Mouse (Mus musculus): ENCODE results near the gene Prmt9. TPM values are rescaled to one million over a fixed set of nuclear protein-coding genes. Genes with fewer than 3 reads are reported as not detected.

Prmt9 gene
- polyA plus RNA-seq, 1 experiment from 2014 or later = 9.9 TPM

DNA sequence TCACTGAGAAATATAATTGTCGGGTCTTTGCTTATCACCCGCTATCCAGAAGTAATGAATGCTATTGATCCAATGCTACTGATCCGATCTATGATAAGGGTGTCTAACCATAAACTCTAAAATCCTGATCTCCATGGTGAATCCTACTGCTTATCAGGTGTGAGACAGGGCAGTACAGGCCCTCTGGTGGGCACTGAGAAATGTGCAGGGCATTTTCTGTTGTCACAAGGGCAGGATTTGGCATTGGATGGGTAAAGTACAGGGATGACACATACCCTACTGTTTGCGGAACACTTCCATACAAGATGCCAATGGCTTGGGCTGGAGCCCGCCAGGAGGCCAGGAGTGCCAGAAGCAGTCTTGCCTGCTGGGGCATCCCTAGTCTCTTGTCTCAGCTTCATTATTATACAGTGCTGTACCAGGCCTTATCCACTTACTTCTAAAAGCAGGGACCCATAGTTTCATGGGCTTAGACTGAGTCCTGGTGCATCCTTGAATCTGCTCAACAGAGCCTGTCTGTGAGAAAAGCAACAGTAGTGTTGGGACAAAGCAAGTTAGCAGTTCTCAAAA lies 14.1 kb upstream of the Prmt9 start:
- Histone ChIP-seq H3K9ac (0 out of 2 replicates have a peak overlapping the region, but pooled peaks have one; percentile 4), H3K4me1 (replicated peaks) (peaks cover 25% of the 10 kb centered on the region), H3K27me3 (no peaks in the 10 kb centered on the region), H3K9me3 (replicated peaks) (no peaks in the 10 kb centered on the region), H3K36me3 (no peaks in the 10 kb centered on the region), H3K27ac (peak overlapping the region; percentile 44; the same call in 1 of the 2 replicates), H3K4me3 (replicated peaks) (peak overlapping the region; percentile 12; the same call in 1 of the 2 replicates), H3K4me2 (peak overlapping the region; percentile 53)
- ATAC-seq (ENCODE audit: low read depth) = peak; percentile 63
- 39% methylated on average over 5 of the region's 5 CpGs for WGBS (ENCODE audit: insufficient replicate concordance)
- DNase-seq = peak; percentile 34

DNA sequence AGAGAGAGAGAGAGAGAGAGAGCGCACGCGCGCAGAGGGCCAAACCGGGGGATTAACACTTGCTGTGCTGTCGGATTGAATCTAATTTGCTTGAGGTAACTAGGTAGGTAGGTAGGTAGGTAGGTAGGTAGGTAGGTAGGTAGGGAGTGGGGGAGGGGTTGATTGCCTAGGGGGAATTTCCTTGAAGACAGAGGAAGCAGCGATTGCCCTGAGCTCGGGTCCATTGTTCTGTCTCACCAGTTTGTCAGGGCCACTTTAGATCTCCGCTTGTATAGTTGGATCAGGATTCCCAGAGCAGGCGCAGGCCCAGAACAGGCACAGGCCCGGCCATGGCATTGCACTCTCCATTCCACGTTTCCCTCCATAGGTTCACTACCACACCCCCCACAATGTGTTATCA lies 12.4 kb upstream of the Prmt9 start:
- Histone ChIP-seq H3K36me3 (no peaks in the 10 kb centered on the region), H3K27me3 (no peaks in the 10 kb centered on the region), H3K4me1 (replicated peaks) (peaks cover 25% of the 10 kb centered on the region), H3K4me3 (replicated peaks) (no peak overlapping the region), H3K4me2 (no peak overlapping the region), H3K27ac (no peak overlapping the region), H3K9me3 (replicated peaks) (no peaks in the 10 kb centered on the region), H3K9ac (no peak overlapping the region)
- ATAC-seq (ENCODE audit: low read depth) (no peak), DNase-seq (no peak)
- WGBS (ENCODE audit: insufficient replicate concordance) = 79% methylated on average over 12 of the region's 12 CpGs

DNA sequence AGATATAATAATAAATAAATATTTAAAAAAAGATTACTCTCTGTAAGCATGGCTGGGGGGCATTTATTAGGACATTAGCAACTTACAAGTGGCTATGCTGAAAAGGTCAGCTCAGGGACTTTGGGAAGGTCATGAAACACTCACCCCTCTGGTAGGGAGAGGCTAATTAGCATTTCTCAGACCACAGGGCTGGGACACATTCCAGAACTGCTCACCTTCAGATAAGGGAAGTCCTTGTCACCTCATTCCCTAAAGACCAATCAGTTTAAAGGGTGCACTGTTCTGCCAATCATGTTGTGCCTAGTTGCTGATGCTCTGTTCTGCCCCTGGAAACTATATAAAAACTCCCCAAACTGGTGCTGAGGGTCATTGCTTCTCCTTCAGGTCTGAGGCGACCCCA lies 10.9 kb upstream of the Prmt9 start:
- H3K36me3 ChIP-seq = no peaks in the 10 kb centered on the region
- DNase-seq (no peak), ATAC-seq (ENCODE audit: low read depth) (no peak)
- no peak overlapping the region for H3K9ac ChIP-seq
- H3K27ac ChIP-seq = no peak overlapping the region
- H3K4me2 ChIP-seq = no peak overlapping the region
- no peaks in the 10 kb centered on the region for H3K27me3 ChIP-seq
- 80% methylated on average over 1 of the region's 1 CpGs for WGBS (ENCODE audit: insufficient replicate concordance)
- H3K9me3 ChIP-seq (replicated peaks) = no peaks in the 10 kb centered on the region
- no peak overlapping the region for H3K4me3 ChIP-seq (replicated peaks)
- H3K4me1 ChIP-seq (replicated peaks) = peaks cover 27% of the 10 kb centered on the region

DNA sequence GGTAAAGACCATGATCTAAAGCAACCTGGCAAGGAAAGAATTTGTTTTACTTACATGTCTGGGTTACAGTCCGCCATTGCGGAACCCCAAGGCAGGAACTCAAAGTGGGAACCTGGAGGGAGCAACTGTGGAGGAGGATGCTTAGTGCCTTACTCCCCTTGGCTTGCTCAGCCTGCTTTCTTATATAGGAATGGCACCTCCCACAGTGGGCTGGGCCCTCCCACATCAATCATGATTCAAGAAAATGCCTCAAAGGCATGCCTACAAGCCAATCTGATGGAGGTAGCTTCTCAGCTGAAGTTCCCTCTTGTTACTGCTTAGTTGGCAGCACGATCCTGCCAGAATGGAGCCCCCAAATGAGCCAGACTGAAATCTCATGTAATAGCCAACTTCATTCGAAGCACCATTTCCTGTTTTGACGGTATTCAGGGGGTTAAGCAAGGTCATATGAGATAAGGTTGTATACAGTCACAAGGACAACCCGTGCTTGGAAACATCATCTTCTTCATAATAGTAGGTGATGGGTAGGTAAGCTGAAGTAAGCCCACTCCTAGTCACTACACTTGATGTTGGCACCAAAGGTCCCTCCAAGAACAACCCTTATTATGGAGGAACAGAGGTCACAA lies 5.9 kb upstream of the Prmt9 start:
- Histone ChIP-seq H3K27ac (no peak overlapping the region), H3K4me3 (replicated peaks) (no peak overlapping the region), H3K9me3 (replicated peaks) (no peaks in the 10 kb centered on the region), H3K4me2 (no peak overlapping the region), H3K36me3 (no peaks in the 10 kb centered on the region), H3K4me1 (replicated peaks) (peaks cover 24% of the 10 kb centered on the region), H3K27me3 (no peaks in the 10 kb centered on the region), H3K9ac (no peak overlapping the region)
- WGBS (ENCODE audit: insufficient replicate concordance) = 51% methylated on average over 6 of the region's 6 CpGs
- no peak for DNase-seq
- ATAC-seq (ENCODE audit: low read depth) = no peak

DNA sequence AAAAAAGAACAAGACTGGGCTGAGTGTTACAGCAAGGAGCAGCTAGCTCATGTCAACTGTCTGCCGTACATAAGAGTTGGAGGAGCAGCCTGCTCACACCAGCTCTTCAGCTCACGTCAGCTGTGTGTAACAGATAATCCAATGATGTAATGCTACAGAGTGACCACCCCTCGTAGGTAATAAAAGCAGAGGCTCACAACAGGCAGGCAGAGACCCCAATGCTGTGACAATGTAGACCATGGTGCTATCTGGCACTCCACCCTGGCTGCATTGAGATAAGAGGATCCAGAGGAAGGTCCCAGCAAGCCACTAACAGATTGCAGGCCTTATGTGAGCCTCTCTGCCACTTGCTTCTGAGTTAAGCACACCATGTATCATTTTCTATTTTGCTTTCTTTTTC lies 4.8 kb upstream of the Prmt9 start:
- WGBS (ENCODE audit: insufficient replicate concordance) = 20% methylated on average over 3 of the region's 3 CpGs
- DNase-seq (peak; percentile 30), ATAC-seq (ENCODE audit: low read depth) (peak; percentile 54)
- H3K9ac ChIP-seq = no peak overlapping the region
- H3K9me3 ChIP-seq (replicated peaks) = no peaks in the 10 kb centered on the region
- no peak overlapping the region for H3K4me2 ChIP-seq
- no peak overlapping the region for H3K27ac ChIP-seq
- no peak overlapping the region for H3K4me3 ChIP-seq (replicated peaks)
- no peaks in the 10 kb centered on the region for H3K27me3 ChIP-seq
- peaks cover 27% of the 10 kb centered on the region for H3K4me1 ChIP-seq (replicated peaks)
- H3K36me3 ChIP-seq = no peaks in the 10 kb centered on the region

GRCm38 (mm10) chr8:77545616-77546015 lies 3.6 kb upstream of the Prmt9 start:
- H3K9me3 ChIP-seq (replicated peaks) = no peaks in the 10 kb centered on the region
- ATAC-seq (ENCODE audit: low read depth) (no peak), DNase-seq (no peak)
- no peaks in the 10 kb centered on the region for H3K27me3 ChIP-seq
- H3K27ac ChIP-seq = no peak overlapping the region
- H3K4me1 ChIP-seq (replicated peaks) = peaks cover 34% of the 10 kb centered on the region
- H3K4me3 ChIP-seq (replicated peaks) = no peak overlapping the region
- 76% methylated on average over 4 of the region's 4 CpGs for WGBS (ENCODE audit: insufficient replicate concordance)
- H3K4me2 ChIP-seq = no peak overlapping the region
- no peak overlapping the region for H3K9ac ChIP-seq
- H3K36me3 ChIP-seq = no peaks in the 10 kb centered on the region

GRCm38 (mm10) chr8:77549881-77550580 lies 834 bp downstream of the Prmt9 start:
- Histone ChIP-seq H3K9ac (peak overlapping the region; percentile 93), H3K36me3 (peaks cover 32% of the 10 kb centered on the region), H3K4me2 (peak overlapping the region; percentile 80), H3K4me3 (replicated peaks) (peak overlapping the region; percentile 87), H3K4me1 (replicated peaks) (peaks cover 22% of the 10 kb centered on the region), H3K27ac (peak overlapping the region; percentile 80), H3K9me3 (replicated peaks) (no peaks in the 10 kb centered on the region), H3K27me3 (no peaks in the 10 kb centered on the region)
- peak; percentile 21 for ATAC-seq (ENCODE audit: low read depth)
- WGBS (ENCODE audit: insufficient replicate concordance) = 10% methylated on average over 7 of the region's 7 CpGs
- peak; percentile 32 for DNase-seq

GRCm38 (mm10) chr8:77552491-77552890 lies 3.3 kb downstream of the Prmt9 start:
- Histone ChIP-seq H3K27me3 (no peaks in the 10 kb centered on the region), H3K9me3 (replicated peaks) (no peaks in the 10 kb centered on the region), H3K4me1 (replicated peaks) (peaks cover 16% of the 10 kb centered on the region), H3K27ac (no peak overlapping the region), H3K4me2 (no peak overlapping the region), H3K4me3 (replicated peaks) (no peak overlapping the region), H3K36me3 (peaks cover 55% of the 10 kb centered on the region), H3K9ac (no peak overlapping the region)
- WGBS (ENCODE audit: insufficient replicate concordance) = 77% methylated on average over 3 of the region's 3 CpGs
- no peak for ATAC-seq (ENCODE audit: low read depth)
- no peak for DNase-seq

GRCm38 (mm10) chr8:77561441-77561840 lies 12.2 kb downstream of the Prmt9 start:
- Histone ChIP-seq H3K9me3 (replicated peaks) (no peaks in the 10 kb centered on the region), H3K4me1 (replicated peaks) (no peaks in the 10 kb centered on the region), H3K9ac (no peak overlapping the region), H3K27ac (no peak overlapping the region), H3K36me3 (peaks cover 67% of the 10 kb centered on the region), H3K4me2 (no peak overlapping the region), H3K27me3 (no peaks in the 10 kb centered on the region), H3K4me3 (replicated peaks) (no peak overlapping the region)
- ATAC-seq (ENCODE audit: low read depth) = no peak
- WGBS (ENCODE audit: insufficient replicate concordance) = 72% methylated on average over 3 of the region's 3 CpGs
- DNase-seq = no peak

- H3K36me3 ChIP-seq = peaks cover 45% of the 10 kb centered on the region
- DNase-seq (no peak), ATAC-seq (ENCODE audit: low read depth) (no peak)
- H3K4me2 ChIP-seq = no peak overlapping the region
- no peaks in the 10 kb centered on the region for H3K27me3 ChIP-seq
- no peak overlapping the region for H3K9ac ChIP-seq
- H3K9me3 ChIP-seq (replicated peaks) = no peaks in the 10 kb centered on the region
- WGBS (ENCODE audit: insufficient replicate concordance) = 70% methylated on average over 5 of the region's 5 CpGs
- no peaks in the 10 kb centered on the region for H3K4me1 ChIP-seq (replicated peaks)
- no peak overlapping the region for H3K4me3 ChIP-seq (replicated peaks)
- no peak overlapping the region for H3K27ac ChIP-seq
Observed at GRCm38 (mm10) chr8:77574229-77574628, 25.0 kb downstream of the Prmt9 start.

- H3K4me3 ChIP-seq (replicated peaks) = no peak overlapping the region
- no peak overlapping the region for H3K27ac ChIP-seq
- ATAC-seq (ENCODE audit: low read depth) (no peak), DNase-seq (no peak)
- H3K9ac ChIP-seq = no peak overlapping the region
- H3K4me1 ChIP-seq (replicated peaks) = no peaks in the 10 kb centered on the region
- WGBS (ENCODE audit: insufficient replicate concordance) = 78% methylated on average over 7 of the region's 7 CpGs
- no peak overlapping the region for H3K4me2 ChIP-seq
- H3K27me3 ChIP-seq = no peaks in the 10 kb centered on the region
- H3K36me3 ChIP-seq = peaks cover 51% of the 10 kb centered on the region
- H3K9me3 ChIP-seq (replicated peaks) = no peaks in the 10 kb centered on the region
Observed at GRCm38 (mm10) chr8:77577674-77578073, 28.5 kb downstream of the Prmt9 start.

Measured in liver, embryonic 13.5 days (tissue).